Mouse (Mus musculus) CD8-positive naive resting alpha-beta T cell, adult 2 months (primary cell): ENCODE data around the gene Oaz1.
A peak's percentile ranks its signal among the peaks of the same experiment; 100 is the strongest.

Experiments used
- DNase-seq, 2 experiments: peaks; one replicate each; pipeline ENCODE4 v3.0.0; 2022; ENCODE audit warnings: low read depth in 2 of 2, low spot score in 2 of 2

Gene Oaz1

DNA sequence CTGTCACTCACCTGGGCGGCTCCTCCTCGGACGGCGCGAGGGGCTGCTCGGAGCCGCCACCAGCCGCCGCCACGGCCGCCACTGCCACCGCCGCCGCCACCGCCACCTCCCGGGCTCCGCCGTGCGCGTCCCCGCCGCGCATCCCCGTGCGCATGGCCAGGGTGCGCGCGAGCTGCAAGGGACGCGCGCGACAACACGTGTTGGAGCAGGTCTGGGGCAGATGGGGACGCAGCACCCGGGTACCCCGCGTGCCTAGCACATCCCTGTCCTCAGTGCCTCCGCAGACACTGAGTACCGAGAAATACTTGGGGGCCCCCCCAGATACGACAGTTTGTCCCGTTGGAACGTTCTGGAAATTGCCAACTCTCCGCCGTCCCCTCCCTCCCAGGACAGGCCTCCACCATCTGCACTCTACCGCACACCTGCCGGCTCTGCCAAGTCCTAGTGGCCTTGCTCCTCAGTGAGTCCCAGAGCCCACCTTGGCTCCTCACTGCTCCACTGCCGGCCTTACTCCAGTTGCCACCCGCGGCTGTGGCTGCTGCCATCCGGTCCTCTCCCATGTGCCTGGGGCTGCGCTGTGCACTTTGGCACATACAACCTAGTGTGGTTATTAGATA, 17.6 kb downstream of the Oaz1 start, which contains the start of gene Lingo3:
TSS of gene Lingo3 (minus strand) at position 109 of the 617 bp plus-strand sequence.
- DNase-seq = no peak

DNA sequence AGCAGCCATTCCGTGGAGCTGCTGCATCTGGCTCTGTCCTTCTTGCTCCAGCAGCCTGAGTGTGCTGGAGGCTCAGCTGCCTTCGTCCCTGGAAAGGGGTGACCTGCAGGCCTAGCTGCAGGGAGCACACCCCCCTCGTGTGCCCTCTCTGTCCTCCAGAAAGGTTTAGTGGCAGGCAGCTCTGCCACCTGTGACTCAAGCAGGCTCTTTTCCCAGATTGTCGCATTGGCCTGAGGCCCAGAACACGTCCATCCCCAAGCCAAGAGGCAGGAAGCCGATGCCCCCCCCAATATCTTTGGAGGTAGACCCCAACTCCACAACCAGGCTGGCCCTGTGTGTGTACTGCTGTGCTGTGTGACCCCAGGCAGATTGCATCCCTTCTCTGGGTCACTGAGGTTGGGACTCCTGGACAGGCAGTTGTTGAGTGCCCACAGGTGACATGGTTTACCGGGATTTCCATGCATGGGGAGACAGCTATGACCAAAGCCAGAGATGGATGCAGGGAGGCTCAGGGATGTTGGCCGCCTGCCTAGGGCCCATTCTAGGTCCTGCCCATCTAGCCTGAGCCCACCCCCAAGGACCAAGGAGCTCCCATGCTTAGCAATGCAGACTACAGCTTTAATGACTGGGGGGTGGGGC, 18.7 kb downstream of the Oaz1 start:
- DNase-seq = no peak

DNA sequence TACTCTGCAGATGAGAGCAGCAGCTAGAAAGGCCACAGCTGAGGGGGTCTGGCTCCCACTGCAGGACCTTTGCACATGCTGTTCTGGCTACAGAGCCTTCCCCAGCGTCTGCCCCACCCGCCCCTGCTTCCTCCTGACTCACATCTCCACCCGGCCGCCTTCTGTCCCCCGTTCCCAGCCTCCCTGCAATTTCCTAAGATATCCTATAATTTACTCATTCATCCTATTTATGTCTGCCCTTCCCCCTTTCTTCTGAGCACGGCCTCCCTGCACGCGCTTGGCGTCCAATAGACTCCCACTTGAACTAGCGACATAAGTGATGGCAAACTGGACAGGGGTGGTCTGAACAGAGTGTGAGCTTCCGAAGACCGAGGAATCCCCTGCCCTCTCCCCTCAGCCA, 19.3 kb downstream of the Oaz1 start:
- no peak for DNase-seq

DNA sequence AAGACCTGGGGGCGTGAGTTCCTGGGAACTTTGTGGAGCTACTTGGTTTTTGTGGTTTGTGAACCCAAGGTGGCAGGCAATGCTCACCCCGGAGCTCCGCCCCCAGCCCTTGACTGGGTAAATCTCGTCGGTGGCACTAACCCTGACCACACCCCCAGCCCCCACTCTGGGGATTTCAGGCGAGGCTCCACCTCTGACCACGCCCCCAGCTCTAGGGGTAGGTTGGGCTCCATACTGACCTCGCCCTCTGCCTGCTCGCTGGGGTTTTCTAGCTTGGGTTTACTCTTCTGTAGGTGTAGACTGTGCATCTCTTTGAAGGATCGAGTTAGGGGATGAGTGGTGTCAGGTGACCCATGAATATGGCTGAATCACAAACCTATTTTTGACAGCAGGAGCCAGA, 22.1 kb downstream of the Oaz1 start:
- DNase-seq = peak; percentile 29 to 59

DNA sequence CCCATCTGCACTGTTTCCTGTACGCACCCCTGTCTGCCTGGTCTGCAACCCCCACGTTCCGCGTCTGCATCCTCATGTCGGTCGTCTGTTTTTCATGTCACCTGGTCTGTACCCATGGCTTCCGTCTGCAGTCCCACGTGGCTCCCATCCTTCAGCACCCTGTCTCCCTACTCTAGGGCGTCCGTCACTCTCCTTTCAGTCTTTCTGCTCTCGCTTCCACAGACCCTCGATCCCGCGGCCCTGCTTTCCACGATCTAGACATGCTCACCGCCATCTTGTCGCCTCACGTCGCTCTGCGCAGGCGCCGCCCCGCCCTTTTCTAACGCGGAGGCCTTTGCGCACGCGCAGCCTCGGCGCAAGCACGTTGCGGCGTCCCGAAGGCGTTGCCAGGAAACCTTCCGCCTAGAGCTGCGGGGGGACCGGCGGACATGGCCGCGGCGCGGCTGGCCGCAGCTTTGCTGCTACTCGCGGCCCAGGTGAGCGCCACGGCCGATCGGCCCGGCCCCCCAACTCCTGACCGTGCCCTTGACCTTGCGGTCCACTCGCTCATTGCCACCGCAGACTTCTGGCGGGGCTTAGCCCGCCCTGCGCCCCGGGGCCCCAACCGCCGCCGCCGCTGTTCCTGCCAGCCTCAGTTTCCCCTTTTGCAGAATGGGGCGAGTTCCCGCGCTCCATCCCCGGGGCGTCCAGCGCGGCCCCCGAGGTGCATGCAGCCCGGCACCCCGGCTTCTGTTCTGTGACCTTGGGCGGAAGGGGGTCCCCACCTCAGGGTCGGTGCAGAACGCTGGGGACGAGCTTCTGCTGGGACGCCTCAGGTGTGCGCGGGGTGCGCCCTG, 28.7 kb downstream of the Oaz1 start, which contains the start of the genes Lsm7 and Sppl2b:
TSS of gene Lsm7 (minus strand) at position 297 of the 836 bp plus-strand sequence.
TSS of gene Sppl2b (plus strand) at position 363 of the 836 bp plus-strand sequence.
- peak; percentile 96 to 98 for DNase-seq

DNA sequence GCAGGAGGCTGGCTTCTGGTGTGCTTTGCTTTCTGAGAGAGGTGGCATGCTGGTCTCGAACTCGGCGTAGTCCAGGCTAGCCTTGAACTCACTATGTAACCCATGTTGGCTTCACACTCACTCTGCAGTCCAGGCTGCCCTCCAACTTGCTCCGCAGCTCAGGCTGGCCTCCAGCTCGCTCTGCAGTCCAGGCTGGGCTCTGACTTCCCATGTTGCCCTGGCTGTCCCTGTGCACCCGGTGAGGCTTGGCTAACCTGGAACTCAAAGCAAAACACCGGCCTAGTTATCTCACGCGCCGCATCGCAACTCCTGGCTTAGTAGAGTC, 29.3 kb downstream of the Oaz1 start:
- DNase-seq = no peak

DNA sequence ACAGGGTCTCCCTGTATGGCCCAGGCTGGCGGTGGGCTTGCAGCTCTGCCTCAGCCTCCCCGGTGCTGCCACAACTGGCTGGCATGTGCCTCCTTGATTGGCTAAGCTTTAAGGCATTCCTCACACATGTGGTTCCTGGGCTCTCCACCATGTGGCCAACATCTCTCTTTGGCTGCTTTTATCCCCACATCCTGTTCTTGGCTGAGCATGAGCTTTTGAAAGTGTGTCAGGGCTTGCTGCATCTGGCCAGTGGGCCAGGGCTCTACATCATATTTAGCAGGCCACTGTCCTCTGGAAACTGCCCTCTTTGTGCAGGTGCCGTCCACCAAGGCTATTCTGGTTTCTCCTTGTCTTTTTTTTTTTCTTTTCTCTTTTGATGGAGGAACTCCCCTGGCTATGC, 29.8 kb downstream of the Oaz1 start:
- peak in 1 of 2 experiments; percentile 12 for DNase-seq

DNA sequence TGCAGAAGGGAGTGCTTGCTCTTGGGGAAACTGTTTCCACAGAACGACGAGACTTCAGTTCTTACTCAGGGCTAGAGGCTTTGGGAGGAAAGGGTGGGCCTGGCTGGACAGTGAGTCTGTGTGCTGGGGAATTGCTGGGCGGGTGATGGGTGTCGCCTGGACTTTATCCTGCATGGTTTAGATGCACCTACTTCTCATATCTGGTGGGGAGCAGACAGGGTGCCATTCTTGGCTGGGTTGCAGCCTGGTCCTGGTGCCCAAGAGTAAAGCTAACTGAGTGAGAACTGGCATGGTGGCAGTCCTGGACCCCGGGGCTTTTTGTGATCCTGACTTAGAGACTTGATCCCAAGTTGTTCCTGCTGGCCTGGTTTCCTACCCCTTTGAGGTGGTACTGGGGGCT, 30.5 kb downstream of the Oaz1 start:
- DNase-seq = no peak

DNA sequence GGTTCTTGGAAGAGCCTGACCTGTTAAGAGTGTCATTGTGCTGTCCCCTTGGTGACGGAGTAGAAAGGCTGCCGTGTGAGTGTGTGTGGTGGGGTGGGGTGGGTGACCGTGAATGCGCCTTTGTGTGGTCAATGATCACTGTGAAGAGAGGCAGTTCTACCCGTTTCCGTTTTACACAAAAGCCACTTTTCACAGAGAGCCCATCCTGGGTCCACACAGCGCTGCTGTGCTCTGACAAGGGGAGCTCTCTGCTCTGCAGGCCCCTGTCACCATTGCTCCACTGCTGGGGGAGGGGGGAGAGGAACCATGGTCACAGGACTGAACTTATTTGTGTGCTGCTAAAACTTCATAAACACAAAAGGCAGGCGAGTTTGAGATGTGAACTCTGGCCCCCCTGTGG, 30.9 kb downstream of the Oaz1 start:
- DNase-seq = no peak

DNA sequence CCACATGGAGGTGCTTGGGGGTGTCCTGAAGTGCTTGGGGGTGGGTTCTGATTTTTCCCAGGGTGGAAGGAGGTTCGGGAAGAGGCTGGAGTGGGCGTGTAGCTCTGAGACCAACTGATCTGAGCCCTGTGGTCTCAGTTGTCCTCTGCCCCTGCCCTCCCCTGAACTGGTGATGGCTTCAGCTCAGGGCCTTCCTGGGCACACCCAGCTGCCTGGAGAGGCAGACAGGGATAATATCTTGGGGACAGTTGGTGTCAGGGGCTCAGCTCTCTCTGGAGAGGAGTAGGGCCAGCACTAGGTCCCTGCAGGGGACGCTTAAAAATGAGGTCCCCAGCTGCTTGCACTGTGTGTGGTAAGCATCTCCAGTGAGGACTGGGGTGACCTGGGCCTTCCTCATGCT, 31.4 kb downstream of the Oaz1 start:
- no peak for DNase-seq

DNA sequence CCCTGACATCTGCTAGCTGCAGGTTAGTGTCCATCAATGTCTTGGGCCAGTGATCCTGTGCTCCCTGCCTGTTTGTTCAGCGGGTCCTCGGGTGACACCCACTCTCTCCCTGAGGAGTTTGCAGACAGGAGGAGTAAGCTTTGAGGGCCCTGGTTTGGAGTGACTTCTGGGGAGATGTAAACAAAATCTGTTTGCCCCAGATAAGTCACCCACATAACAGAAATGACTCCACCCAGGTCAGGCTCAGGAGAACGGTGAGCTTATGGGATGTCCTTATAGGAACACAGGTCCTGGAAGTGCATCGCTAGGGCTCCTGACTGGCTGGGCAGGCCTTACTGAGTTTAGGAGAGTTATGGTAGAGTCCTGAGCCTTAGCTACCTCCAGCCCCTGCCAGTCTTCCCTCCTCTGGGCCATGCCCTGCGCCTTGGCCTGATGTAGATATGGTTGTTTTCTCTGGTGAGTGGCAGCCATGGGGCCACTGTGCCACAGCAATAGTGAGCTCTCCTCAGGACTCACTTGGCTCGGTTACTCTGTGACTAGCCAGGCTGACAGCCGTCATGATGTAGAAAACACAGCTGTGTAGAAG, 32.0 kb downstream of the Oaz1 start:
- DNase-seq = no peak

DNA sequence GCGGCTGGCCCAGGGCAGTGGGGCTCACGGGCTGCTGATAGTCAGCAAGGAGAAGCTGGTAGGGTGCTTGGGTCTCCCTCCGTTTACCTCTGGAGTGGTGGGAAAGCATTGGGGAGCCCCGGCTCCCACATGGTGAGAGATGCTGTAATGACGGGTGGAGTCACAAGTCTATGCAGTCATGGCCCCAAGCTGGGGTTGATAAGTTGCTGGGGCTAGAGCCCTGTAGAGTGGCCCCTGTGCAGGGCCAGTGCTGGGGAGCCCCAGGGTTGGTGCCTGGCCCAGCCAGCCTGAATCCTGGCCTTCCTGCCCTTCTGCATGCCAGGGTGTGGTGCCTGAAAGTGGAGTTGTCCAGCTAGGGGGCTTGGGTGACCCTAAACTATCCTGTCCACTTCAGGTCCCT, 35.8 kb downstream of the Oaz1 start:
- DNase-seq = no peak

DNA sequence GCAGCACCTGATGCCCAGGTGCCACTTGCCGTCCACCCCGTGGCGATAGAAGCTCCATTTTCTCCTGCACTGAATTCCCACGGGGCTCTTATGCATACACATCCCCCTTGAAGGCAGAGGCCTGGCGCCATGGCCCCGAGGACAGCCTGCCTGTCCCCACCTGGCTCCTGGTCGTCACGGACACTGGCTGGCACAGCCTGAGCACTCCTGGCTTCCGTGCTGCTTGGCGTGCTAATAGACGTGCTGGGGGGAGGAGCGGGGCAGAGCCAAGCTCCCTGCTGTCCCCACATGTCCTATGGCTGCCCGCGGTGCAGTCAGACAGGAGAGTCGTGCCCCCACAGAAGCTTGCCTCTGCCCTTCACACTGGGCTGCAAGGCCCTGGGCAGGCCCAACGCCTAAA, 38.0 kb downstream of the Oaz1 start:
- DNase-seq = no peak

DNA sequence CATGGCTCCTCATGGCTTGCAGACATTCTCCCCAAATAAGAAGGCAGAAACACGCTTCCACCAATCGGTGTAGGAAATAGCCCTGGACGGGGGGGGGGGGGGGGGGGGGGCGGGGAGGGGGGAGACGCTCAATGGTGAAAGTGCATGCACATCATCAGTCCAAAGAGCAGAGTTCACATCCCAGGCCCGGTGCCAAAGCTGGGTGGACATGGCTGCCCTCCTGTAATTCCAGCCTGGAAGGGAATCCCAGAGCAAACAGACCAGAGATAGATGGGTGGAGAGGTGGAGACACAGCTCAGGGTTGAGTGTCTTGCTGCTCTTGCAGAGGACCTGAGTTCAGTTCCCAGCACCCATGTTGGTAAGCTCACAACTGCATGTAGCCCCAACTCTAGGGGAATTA, 44.5 kb downstream of the Oaz1 start:
- DNase-seq = no peak

DNA sequence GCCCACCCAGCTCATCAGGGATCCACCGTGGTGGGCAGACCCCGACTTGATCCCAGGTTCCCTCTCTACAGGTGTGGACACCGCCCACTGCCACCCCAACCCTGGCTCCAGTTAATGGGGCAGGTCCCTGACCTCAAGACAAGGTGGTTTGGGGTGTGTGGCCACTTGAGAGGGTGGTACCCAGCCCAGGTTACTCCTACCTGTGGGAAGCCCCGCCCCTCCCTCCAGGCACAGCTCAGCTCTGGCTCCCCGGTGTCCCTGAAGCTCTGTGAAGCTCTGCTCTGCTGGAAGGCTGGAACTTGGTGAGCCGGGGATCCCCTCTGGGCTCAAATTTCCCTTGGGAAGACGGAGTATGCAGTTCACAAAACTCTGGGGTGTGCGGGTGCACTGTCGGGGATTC, 45.1 kb downstream of the Oaz1 start, which contains the start of gene Tmprss9:
TSS of gene Tmprss9 (plus strand) at position 268 of the 400 bp plus-strand sequence.
- DNase-seq = no peak

DNA sequence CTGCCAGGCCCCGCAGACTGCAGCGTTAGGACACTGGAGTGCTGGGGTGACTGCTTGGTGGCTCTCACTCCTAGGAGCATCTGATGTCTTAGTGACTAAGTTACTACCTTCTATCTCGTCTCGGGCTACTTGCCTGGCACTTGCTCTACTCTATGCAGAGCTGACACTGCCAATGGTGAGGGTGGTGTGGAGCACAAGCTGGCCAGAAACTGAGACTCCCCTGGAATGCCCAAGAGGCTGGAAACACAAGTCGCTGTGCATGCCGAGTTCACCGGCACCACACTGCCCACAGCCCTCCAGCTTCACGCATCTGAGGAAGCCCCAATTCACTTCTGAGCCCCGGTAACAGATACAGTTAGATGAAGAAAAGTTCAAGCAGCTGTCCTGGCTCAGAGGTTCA, 47.6 kb downstream of the Oaz1 start:
- no peak for DNase-seq

DNA sequence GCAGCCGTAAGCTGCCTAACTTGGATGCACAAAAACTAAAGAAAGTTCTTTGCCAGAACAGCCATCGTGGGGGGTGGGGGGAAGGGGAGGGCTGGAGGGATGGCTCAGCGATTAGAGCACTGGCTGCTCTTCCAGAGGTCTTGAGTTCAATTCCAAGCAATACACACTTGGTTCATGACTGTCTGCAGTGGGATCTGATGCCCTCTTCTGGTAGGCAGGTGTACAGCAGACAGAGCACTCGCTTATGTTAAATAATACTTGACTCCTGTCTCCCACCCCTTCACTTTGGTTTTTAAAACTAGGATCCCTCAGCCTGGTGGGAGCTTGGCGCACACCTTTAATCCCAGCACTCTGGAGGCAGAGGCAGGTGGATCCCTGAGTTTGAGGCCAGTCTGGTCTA, 49.6 kb downstream of the Oaz1 start:
- DNase-seq = peak; percentile 56 to 68

DNA sequence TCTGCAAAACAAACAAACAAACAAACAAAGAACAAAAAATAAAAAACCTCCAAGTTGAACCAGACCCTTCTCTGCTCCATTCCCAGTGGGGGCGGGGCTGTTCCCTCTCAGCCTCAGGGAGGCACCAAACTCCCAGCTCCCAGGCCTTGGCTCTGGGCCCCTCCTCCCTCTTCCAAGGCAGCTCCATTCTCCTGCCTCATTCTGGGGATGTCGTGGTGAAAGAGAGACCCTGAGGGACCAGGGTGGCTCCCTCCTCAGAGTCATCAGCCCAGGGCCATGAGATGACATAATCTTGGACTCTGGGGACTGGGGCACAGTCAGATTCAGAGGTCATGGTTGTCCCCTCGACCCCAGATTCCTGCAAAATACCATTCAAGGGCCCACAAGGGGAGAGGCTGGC, 50.1 kb downstream of the Oaz1 start:
- DNase-seq = no peak
